Mouse (Mus musculus) cerebellum, postnatal 4 days (tissue): Measurements from ENCODE around the gene Hoxd12.

Source experiments
- DNase-seq, 2 experiments: peaks; one replicate each; pipeline ENCODE4 v3.0.0; 2022; ENCODE audit warnings: low spot score in 2 of 2, mixed read lengths in 1 of 2

The Hoxd12 gene

GRCm38 (mm10) chr2:74681594-74682531 is 7.0 kb downstream of the Hoxd12 start:
- DNase-seq = no peak

GRCm38 (mm10) chr2:74682796-74683195 is 8.0 kb downstream of the Hoxd12 start:
- DNase-seq = no peak

GRCm38 (mm10) chr2:74683471-74683951 is 8.7 kb downstream of the Hoxd12 start:
- DNase-seq = no peak

- DNase-seq = no peak
Observed at GRCm38 (mm10) chr2:74684106-74684505, 9.3 kb downstream of the Hoxd12 start.

GRCm38 (mm10) chr2:74685059-74685603 is 10.3 kb downstream of the Hoxd12 start:
- no peak for DNase-seq

- peak in 1 of 2 experiments; percentile 52 for DNase-seq
Observed at GRCm38 (mm10) chr2:74686301-74686987, 11.6 kb downstream of the Hoxd12 start.

GRCm38 (mm10) chr2:74686988-74687697 is 12.3 kb downstream of the Hoxd12 start:
- DNase-seq = no peak

GRCm38 (mm10) chr2:74687698-74688555 is 13.1 kb downstream of the Hoxd12 start:
- DNase-seq = no peak

- DNase-seq = no peak
Observed at GRCm38 (mm10) chr2:74688795-74689573, 14.2 kb downstream of the Hoxd12 start.

- no peak for DNase-seq
Observed at GRCm38 (mm10) chr2:74689574-74690337, 14.9 kb downstream of the Hoxd12 start.

- DNase-seq = no peak
Observed at GRCm38 (mm10) chr2:74690338-74690716, 15.5 kb downstream of the Hoxd12 start.

- no peak for DNase-seq
Observed at GRCm38 (mm10) chr2:74691022-74691951, 16.5 kb downstream of the Hoxd12 start, which contains the start of gene Hoxd10. Gene Hoxd10 (plus strand): TSS chr2:74691924.

- DNase-seq = no peak
Observed at GRCm38 (mm10) chr2:74691995-74692807, 17.4 kb downstream of the Hoxd12 start.

GRCm38 (mm10) chr2:74692808-74693431 is 18.1 kb downstream of the Hoxd12 start:
- DNase-seq = no peak

- no peak for DNase-seq
Observed at GRCm38 (mm10) chr2:74693432-74693827, 18.6 kb downstream of the Hoxd12 start.

GRCm38 (mm10) chr2:74694066-74694465 is 19.3 kb downstream of the Hoxd12 start:
- DNase-seq = no peak

GRCm38 (mm10) chr2:74695383-74695782 is 20.6 kb downstream of the Hoxd12 start:
- DNase-seq = no peak
